Comparison of ENCODE assay signal across 13 mouse cellular contexts in the genomic region with DNA sequence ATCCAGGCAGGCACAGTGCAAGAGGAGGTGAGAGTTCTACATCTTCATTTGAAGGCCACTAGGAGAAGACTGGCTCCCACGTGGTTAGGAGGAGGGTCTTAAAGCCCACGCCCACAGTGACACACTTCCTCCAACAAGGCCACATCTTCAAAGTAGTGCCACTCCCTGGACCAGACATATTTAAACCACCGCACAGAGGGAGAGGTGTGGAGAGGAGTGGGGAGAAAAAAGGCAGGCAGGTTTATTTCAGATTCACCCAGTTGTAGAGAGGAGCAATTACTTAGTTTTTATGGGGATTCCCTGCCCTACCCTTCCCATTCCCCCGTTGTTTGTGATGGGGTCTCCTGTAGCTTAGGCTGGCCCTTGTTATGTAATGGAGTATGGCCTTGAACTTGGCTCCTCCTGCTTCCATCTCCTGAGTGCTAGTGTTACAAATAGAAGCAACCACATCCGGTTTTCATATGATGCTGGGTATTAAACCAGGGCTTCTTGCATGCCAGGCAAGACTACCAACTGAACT. TPM values are rescaled to one million over a fixed set of nuclear protein-coding genes. Genes with fewer than 3 reads are reported as not detected.
A peak's percentile ranks its signal among the peaks of the same experiment; 100 is the strongest.
DNase-seq lines count a peak whose midpoint lies in the region; ATAC-seq and TF ChIP-seq lines count a peak whose summit lies in the region.
"Had no signal": no experiment of that assay in that cellular context is flagged by ENCODE, and none has a peak within 500 bp of the region (broad histone marks: within the 10 kb centered on the region; RNA-seq: fewer than 3 reads in every experiment).

No protein-coding gene starts in this region.

- no peaks in the 10 kb centered on the region for H3K36me3 ChIP-seq in lung, embryonic 15.5 days
- H3K36me3 ChIP-seq: intestine, embryonic 15.5 days had no signal

- TF ChIP-seq POLR2A in lung, adult 2 months (IDR thresholded peaks at IDR 0.05; ENCODE audit: borderline replicate concordance, extremely low read depth, low read depth, low read length): no peak

- 72% methylated on average over 5 of the region's 5 CpGs for WGBS in lung, embryonic 15.5 days
- 69% methylated on average over 5 of the region's 5 CpGs for WGBS in lung, adult 2 months

- ATAC-seq in lung, embryonic 15.5 days (ENCODE audit: borderline replicate concordance, extremely low read depth, low FRiP score, low TSS enrichment): no peak
- peak; percentile 27 for ATAC-seq in CD4-positive, CD25-positive, alpha-beta regulatory T cell, adult 4 months
- ATAC-seq: intestine, embryonic 15.5 days had no signal

- H3K27me3 ChIP-seq in lung, embryonic 15.5 days: no peaks in the 10 kb centered on the region
- H3K27me3 ChIP-seq: intestine, embryonic 15.5 days had no signal

- no peak overlapping the region for H3K4me2 ChIP-seq in lung, embryonic 15.5 days
- H3K4me2 ChIP-seq: intestine, embryonic 15.5 days had no signal

- H3K9ac ChIP-seq in lung, embryonic 15.5 days: no peak overlapping the region
- H3K9ac ChIP-seq: intestine, embryonic 15.5 days had no signal

- H3K27ac ChIP-seq in lung, embryonic 15.5 days: 0 out of 2 replicates have a peak overlapping the region, but pooled peaks have one; percentile 12

- DNase-seq in lung, adult 2 months: no peak
- peak; percentile 85 for DNase-seq in ZHBTc4 (ENCODE audit: low read depth, low spot score)
- peak; percentile 56 to 57 for DNase-seq in natural killer cell, adult 2 months (ENCODE audit: low spot score in 2 of 2)
- DNase-seq in gastrocnemius, postnatal 4 days (ENCODE audit: low spot score in 2 of 2): no peak
- DNase-seq in cerebellum, postnatal 14 days: no peak
- DNase-seq: adrenal gland, postnatal 10 days; cerebellum, adult 11 months; kidney, postnatal 25 days; liver; thymus, postnatal 4 days had no signal

- peaks cover 33% of the 10 kb centered on the region for H3K4me1 ChIP-seq in lung, embryonic 15.5 days
- H3K4me1 ChIP-seq in lung, adult 2 months (ENCODE audit: control insufficient read depth, insufficient read depth, low read length): peaks cover 9% of the 10 kb centered on the region

- no peaks in the 10 kb centered on the region for H3K9me3 ChIP-seq in lung, embryonic 15.5 days
- H3K9me3 ChIP-seq: intestine, embryonic 15.5 days had no signal

- no peak for TF ChIP-seq CTCF in lung, adult 2 months (IDR thresholded peaks at IDR 0.05; ENCODE audit: insufficient read depth, low read length)

- H3K4me3 ChIP-seq in lung, embryonic 15.5 days: no peak overlapping the region
- H3K4me3 ChIP-seq in lung, adult 2 months (replicated peaks; ENCODE audit: extremely low read depth, low read depth, low read length): no peak overlapping the region
- H3K4me3 ChIP-seq: intestine, embryonic 15.5 days had no signal

RNA-seq across cellular contexts. Expression of a gene that starts 3.1 kb away (rescaled TPM):
- 71.0 and 75.7 TPM in 2 replicates for polyA plus RNA-seq in lung, embryonic 15.5 days (2015; fragmentation: Nextera tagmentation; extraction: Ambion mirVana)
- 56.3 and 70.7 TPM in 2 replicates for polyA plus RNA-seq in lung, adult 2 months (2012; rRNA removed)
- polyA plus RNA-seq in CD4-positive, CD25-positive, alpha-beta regulatory T cell, adult 4 months (2017; shearing (Covaris generic)): 100 to 1,000 TPM in 1 of 2 experiments, 10 to 100 TPM in 1; 61.7 to 140 TPM
- total RNA-seq in gastrocnemius, postnatal 4 days (2021): 10 to 100 TPM; 32.7 to 42.9 TPM

RNA-seq across cellular contexts. Expression of a gene that starts 17.1 kb away (rescaled TPM):
- polyA plus RNA-seq in lung, embryonic 15.5 days (2015; fragmentation: Nextera tagmentation; extraction: Ambion mirVana): 69.7 and 77.4 TPM in 2 replicates
- polyA plus RNA-seq in lung, adult 2 months (2012; rRNA removed): 67.9 and 72.7 TPM in 2 replicates
- 10 to 100 TPM; 34.8 to 42.2 TPM for polyA plus RNA-seq in CD4-positive, CD25-positive, alpha-beta regulatory T cell, adult 4 months (2017; shearing (Covaris generic))
- total RNA-seq in gastrocnemius, postnatal 4 days (2021): 10 to 100 TPM; 18.7 to 21.4 TPM

RNA-seq across cellular contexts. Expression of a gene that starts 17.2 kb away (rescaled TPM):
- 2.4 and 2.5 TPM in 2 replicates for polyA plus RNA-seq in lung, embryonic 15.5 days (2015; fragmentation: Nextera tagmentation; extraction: Ambion mirVana)
- polyA plus RNA-seq in lung, adult 2 months (2012; rRNA removed): 2.4 and 4.2 TPM in 2 replicates
- not detected for polyA plus RNA-seq in CD4-positive, CD25-positive, alpha-beta regulatory T cell, adult 4 months (2017; shearing (Covaris generic))
- not detected for total RNA-seq in gastrocnemius, postnatal 4 days (2021)

RNA-seq across cellular contexts. Expression of a gene that starts 22.8 kb away (rescaled TPM):
- 18.2 and 18.3 TPM in 2 replicates for polyA plus RNA-seq in lung, embryonic 15.5 days (2015; fragmentation: Nextera tagmentation; extraction: Ambion mirVana)
- 13.1 and 14.5 TPM in 2 replicates for polyA plus RNA-seq in lung, adult 2 months (2012; rRNA removed)
- 10 to 100 TPM; 27.5 to 35.8 TPM for polyA plus RNA-seq in CD4-positive, CD25-positive, alpha-beta regulatory T cell, adult 4 months (2017; shearing (Covaris generic))
- total RNA-seq in gastrocnemius, postnatal 4 days (2021): 10 to 100 TPM in 1 of 2 experiments, 1 to 10 TPM in 1; 8.8 to 11.3 TPM

RNA-seq across cellular contexts. Expression of a gene that starts 46.2 kb away (rescaled TPM):
- 171 and 176 TPM in 2 replicates for polyA plus RNA-seq in lung, embryonic 15.5 days (2015; fragmentation: Nextera tagmentation; extraction: Ambion mirVana)
- polyA plus RNA-seq in lung, adult 2 months (2012; rRNA removed): 93.4 and 131 TPM in 2 replicates
- polyA plus RNA-seq in CD4-positive, CD25-positive, alpha-beta regulatory T cell, adult 4 months (2017; shearing (Covaris generic)): 100 to 1,000 TPM; 207 to 236 TPM
- total RNA-seq in gastrocnemius, postnatal 4 days (2021): 100 to 1,000 TPM; 221 to 227 TPM

Comparison
In these comparisons a context has a peak if more than half of its experiments do, and no peak if none do; other contexts are left out.
1. DNase-seq: peak in ZHBTc4 (single experiment) and natural killer cell, adult 2 months (2 of 2); none in lung, adult 2 months (single experiment), gastrocnemius, postnatal 4 days (0 of 2) and cerebellum, postnatal 14 days (0 of 2).